Mouse (Mus musculus): ENCODE results near the gene Zcrb1.
A peak's percentile ranks its signal among the peaks of the same experiment; 100 is the strongest.

The Zcrb1 gene

DNA sequence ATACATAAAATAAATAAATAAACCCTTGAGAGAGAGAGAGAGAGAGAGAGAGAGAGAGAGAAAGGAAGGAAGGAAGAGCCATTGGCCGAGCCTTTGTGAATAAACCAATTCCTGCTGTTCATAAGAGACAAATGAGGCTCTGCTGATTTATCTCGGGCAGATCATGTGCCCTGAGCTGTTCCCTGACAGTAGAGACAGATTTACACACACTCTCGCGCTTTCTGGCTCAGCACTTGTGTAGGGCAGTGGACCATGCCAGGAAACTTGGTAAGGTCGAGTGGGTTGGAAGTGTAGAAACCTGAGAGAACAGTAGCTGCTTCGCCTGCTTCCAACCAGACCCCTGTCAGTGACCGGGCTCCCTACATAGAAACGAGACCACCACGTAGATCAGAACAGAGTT lies 29.6 kb downstream of the Zcrb1 start:
- DNase-seq, result no peak

DNA sequence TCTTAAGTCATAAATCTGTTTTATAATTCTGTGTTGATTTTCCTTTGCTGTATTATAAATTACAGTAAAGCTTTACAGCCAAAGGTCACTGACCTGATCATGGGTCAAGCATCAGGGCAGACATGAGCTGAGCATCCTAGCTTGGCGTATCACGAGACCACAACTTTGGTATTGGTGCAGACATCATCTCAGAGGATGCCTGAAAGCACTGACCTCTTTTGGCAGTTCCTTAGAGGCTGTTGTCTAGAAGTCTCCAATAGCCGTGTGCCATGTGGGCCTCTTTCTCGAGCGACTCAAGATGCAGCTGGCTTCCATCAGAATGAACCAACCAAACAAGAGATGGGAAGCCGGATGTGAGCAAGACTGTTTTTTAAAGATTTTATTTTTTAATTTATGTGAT lies 32.6 kb downstream of the Zcrb1 start:
- DNase-seq, result no peak

DNA sequence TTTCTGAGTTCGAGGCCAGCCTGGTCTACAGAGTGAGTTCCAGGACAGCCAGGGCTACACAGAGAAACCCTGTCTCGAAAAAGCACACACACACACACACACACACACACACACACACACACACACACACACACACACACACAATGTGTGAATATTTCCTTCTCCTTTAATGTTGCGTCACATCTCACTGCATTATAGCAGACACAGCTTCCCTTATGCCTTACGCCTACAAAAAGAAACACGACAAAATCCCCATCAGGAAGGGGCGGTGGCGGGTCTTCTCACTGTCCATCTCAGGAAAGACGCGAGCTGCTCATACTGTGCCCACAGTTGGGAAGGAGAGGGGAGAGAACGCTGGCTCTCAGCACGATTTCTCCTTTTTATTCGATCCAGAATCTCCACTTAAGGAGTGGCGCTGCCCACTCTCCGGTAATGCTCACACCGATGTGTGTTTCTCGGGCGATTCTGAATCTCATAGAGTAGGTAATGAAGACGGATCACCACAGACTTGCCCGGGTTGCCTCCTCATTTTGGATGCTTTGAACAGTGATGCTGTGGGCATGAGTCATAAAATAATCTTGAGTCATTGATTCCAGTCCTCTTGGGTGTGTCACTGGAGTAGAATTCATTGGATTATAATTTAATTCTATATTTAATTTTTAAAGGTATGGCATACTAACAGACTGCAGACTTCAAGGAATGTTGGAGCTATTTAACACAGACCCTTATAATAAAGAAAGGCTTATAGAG lies 39.6 kb downstream of the Zcrb1 start:
- DNase-seq, result no peak

DNA sequence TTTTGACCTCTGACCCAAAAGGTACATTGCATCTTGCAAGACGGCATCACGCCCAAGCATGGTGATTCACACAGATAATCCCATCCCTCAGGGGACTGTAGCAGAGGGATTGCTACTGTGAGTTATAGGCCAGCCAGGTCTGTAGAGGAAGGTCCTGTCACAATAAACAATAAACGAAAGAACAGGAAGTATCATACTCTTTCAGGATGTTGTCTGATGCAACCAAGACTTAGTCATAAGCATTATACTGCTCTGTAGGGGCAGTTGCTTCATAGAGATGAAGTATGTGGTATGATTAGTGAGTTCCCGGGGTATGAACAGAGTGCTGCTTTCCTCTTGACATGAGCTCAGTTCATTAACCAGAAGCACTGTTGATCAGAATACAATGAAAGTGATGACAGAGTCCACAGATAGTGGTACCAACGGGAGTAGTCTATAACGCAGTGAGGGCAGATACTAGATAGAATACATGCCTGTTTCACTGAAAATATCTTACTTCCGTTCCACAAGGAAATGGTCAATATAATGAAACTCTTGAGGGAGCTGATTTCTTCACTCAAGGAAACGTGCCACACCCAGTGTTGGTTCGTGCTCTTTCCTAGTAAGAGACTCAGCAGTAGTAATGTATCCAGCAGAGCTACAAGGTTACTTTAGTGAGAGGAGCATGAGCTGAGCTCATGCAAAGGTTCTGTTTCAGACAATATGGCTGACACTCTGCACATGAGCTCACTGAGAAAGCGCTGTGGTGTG lies 57.3 kb downstream of the Zcrb1 start:
- no peak for DNase-seq

DNA sequence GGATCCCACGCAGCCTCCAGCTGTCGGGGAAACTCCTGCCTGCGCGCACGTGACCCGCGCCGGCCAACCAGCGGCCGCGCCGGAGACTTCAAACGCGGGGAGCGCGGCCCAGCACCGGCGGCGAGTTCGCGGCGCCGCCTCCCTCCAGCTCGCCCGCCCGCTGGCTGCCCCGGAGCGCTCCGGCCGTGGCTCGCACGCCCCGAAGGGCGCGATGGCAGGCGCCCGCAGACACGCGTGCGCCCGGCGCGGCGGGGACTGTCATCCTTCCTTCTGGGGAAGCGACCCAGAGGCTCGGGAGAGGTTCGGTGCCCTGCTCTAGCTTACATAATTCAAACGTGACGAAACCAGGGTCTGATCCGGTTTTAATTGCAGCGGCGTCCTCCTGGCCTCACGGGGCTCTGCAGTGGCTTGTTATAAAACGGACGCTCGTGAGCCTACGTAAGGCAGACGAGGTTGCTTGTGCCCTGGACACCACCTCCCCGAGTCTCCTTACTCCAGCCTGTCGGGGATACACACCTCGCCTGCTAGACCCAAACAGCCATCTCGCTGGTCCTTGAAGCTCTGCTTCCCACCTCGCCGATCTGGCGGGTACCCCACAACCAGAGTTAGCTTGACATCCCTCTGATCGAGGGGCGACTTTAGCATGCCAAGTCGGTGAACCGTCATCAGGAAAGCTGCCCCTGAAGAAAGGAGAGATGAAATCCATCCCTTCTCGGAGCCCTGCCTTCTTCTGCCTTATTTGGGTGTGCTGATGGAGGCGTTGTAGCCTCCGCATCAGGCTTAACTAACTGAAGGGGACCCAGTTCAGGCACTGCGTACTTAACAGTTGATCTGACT lies 61.0 kb downstream of the Zcrb1 start, which contains the start of gene Yaf2:
TSS of gene Yaf2 (minus strand) at position 11 of the 837 bp plus-strand sequence.
- peak; percentile 83 to 91 for DNase-seq

DNA sequence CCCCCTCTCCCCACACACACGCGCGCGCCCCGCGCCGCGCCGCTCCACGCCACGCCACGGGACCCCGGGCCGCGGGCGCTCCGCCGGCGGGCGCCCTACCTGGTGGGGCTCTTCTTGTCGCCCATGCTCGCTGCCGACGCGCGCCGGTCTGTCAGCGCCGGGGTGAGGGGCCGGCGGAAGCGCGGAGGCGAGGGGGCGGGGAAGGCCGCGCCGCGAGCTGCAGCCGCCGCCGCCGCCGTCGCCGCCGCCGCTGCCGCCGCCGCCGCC lies 61.5 kb downstream of the Zcrb1 start:
- no peak for DNase-seq

Data from cerebellum, postnatal 25 days (tissue).